Comparison of ENCODE assay signal across 8 mouse cellular contexts in the genomic region with DNA sequence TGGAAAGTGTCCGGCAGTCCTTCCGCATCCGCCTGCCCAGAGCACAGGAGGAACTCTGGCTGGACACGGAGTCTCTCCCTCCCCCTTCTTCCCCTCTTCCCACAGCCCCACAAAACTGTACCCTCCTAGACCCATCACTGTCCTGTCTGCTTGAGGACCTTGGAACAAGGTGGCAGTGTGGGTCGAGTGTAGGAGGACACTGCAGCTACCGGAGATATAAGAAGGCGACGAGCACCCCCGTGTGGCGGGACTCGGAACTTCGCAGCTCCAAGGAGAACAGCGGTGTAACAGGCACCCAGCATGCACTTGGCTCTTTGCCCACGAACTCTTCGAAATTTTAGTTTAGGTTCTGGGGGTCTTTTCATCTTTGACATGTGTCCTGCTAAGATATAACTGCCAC. TPM values are rescaled to one million over a fixed set of nuclear protein-coding genes. Genes with fewer than 3 reads are reported as not detected.
A peak's percentile ranks its signal among the peaks of the same experiment; 100 is the strongest.
DNase-seq lines count a peak whose midpoint lies in the region; ATAC-seq and TF ChIP-seq lines count a peak whose summit lies in the region.

No protein-coding gene starts in this region.

- in situ Hi-C loops in CH12.LX (cut with MboI; ENCODE audit: low pct_ligation_motif_present, low pct_unique_long_range_greater_than_20kb, low sequenced_read_pairs): loop anchor here (5.0 to 25.0 kb wide), 2 partner anchors 37 to 337 kb away; partner anchors contain the start of gene Hbq1b

- peak; percentile 90 to 99 for TF ChIP-seq CTCF in CH12.LX (conservative IDR thresholded peaks at IDR 0.05 in 1 of 2, IDR thresholded peaks at IDR 0.05 in 1 of 2; ENCODE audit: low read depth in 2 of 2, low read length in 2 of 2)
- peak; percentile 96 for TF ChIP-seq CTCF in liver, postnatal 0 days (IDR thresholded peaks at IDR 0.05; ENCODE audit: low read depth)
- peak; percentile 97 for TF ChIP-seq CTCF in testis, adult 2 months (IDR thresholded peaks at IDR 0.05; ENCODE audit: control insufficient read depth, insufficient read depth, insufficient replicate concordance, low read depth, low read length)

- peak; percentile 88 for ATAC-seq in forebrain, embryonic 13.5 days
- peak; percentile 89 for ATAC-seq in liver, postnatal 0 days
- ATAC-seq in neural tube, embryonic 13.5 days (ENCODE audit: low read depth): peak; percentile 90

- TF ChIP-seq POLR2A in CH12.LX (IDR thresholded peaks at IDR 0.05; ENCODE audit: low read depth, low read length): peak; percentile 41; the same call in 1 of the 2 replicates
- TF ChIP-seq POLR2A in testis, adult 2 months (IDR thresholded peaks at IDR 0.05; ENCODE audit: control insufficient read depth, low read depth, low read length): no peak

- H3K4me1 ChIP-seq in CH12.LX (ENCODE audit: control insufficient read depth in 1 of 2, insufficient read depth in 2 of 2): peaks cover 3 to 17% of the 10 kb centered on the region in 2 experiments; a peak in 3 of 4 replicates
- no peaks in the 10 kb centered on the region for H3K4me1 ChIP-seq in forebrain, embryonic 13.5 days
- 0 out of 2 replicates have a peak, but pooled peaks cover 3% of the 10 kb centered on the region for H3K4me1 ChIP-seq in liver, postnatal 0 days (ENCODE audit: insufficient read depth)
- peaks cover 3% of the 10 kb centered on the region for H3K4me1 ChIP-seq in neural tube, embryonic 13.5 days (replicated peaks)
- peaks cover 4% of the 10 kb centered on the region; the same call in 1 of the 2 replicates for H3K4me1 ChIP-seq in testis, adult 2 months (ENCODE audit: control insufficient read depth, insufficient read depth, low read length)

- peak overlapping the region; percentile 15 to 58 (median 33) for H3K4me3 ChIP-seq in CH12.LX (replicated peaks in 1 of 3; ENCODE audit: low read depth in 2 of 3, low read length in 2 of 3, poor library complexity in 1 of 3)
- no peak overlapping the region for H3K4me3 ChIP-seq in forebrain, embryonic 13.5 days
- H3K4me3 ChIP-seq in liver, postnatal 0 days (ENCODE audit: low read depth, low read length): peak overlapping the region; percentile 26; the same call in 1 of the 2 replicates
- H3K4me3 ChIP-seq in neural tube, embryonic 13.5 days: no peak overlapping the region
- peak overlapping the region; percentile 69 for H3K4me3 ChIP-seq in testis, adult 2 months (ENCODE audit: control insufficient read depth, low read depth, low read length)

- peak; percentile 31; the same call in 1 of the 2 replicates for TF ChIP-seq EP300 in CH12.LX (IDR thresholded peaks at IDR 0.05; ENCODE audit: low read length)
- TF ChIP-seq EP300 in liver, postnatal 0 days (IDR thresholded peaks at IDR 0.05; ENCODE audit: low read depth): no peak

- TF ChIP-seq RAD21 in CH12.LX (IDR thresholded peaks at IDR 0.05; ENCODE audit: low read depth, low read length): peak; percentile 94

- dilution Hi-C loops in CH12.LX (cut with MboI; ENCODE audit: extremely low pct_ligation_motif_present, extremely low pct_unique_long_range_greater_than_20kb, low sequenced_read_pairs): no loop called here

- H3K27me3 ChIP-seq in CH12.LX (replicated peaks): peaks cover 15% of the 10 kb centered on the region
- H3K27me3 ChIP-seq in forebrain, embryonic 13.5 days: no peaks in the 10 kb centered on the region
- H3K27me3 ChIP-seq in liver, postnatal 0 days (ENCODE audit: insufficient read depth, low read length): peaks cover 4% of the 10 kb centered on the region; the same call in 1 of the 2 replicates
- H3K27me3 ChIP-seq in neural tube, embryonic 13.5 days: no peaks in the 10 kb centered on the region
- no peaks in the 10 kb centered on the region for H3K27me3 ChIP-seq in testis, adult 2 months (ENCODE audit: control insufficient read depth, insufficient read depth, low read length)

- H3K79me2 ChIP-seq in CH12.LX (replicated peaks; ENCODE audit: control insufficient read depth, extremely low read depth, insufficient read depth, poor library complexity, severe bottlenecking): no peaks in the 10 kb centered on the region

- peak overlapping the region; percentile 96 for H3K4me2 ChIP-seq in CH12.LX (ENCODE audit: insufficient read depth, low read depth, poor library complexity, severe bottlenecking)
- peak overlapping the region; percentile 29 for H3K4me2 ChIP-seq in forebrain, embryonic 13.5 days
- H3K4me2 ChIP-seq in liver, postnatal 0 days (ENCODE audit: low read depth, low read length): peak overlapping the region; percentile 63
- peak overlapping the region; percentile 37 for H3K4me2 ChIP-seq in neural tube, embryonic 13.5 days

- H3K9me3 ChIP-seq in CH12.LX (replicated peaks; ENCODE audit: low read length): no peaks in the 10 kb centered on the region
- no peaks in the 10 kb centered on the region for H3K9me3 ChIP-seq in forebrain, embryonic 13.5 days (replicated peaks)
- no peaks in the 10 kb centered on the region for H3K9me3 ChIP-seq in liver, postnatal 0 days (ENCODE audit: low read length)
- H3K9me3 ChIP-seq in neural tube, embryonic 13.5 days: no peaks in the 10 kb centered on the region

- 13% methylated on average over 15 of the region's 15 CpGs for WGBS in forebrain, embryonic 13.5 days
- WGBS in liver, postnatal 0 days (ENCODE audit: insufficient replicate concordance): 6% methylated on average over 15 of the region's 15 CpGs
- WGBS in neural tube, embryonic 13.5 days: 8% methylated on average over 15 of the region's 15 CpGs

- H3K27ac ChIP-seq in CH12.LX (ENCODE audit: insufficient read depth, low read depth): no peak overlapping the region
- no peak overlapping the region for H3K27ac ChIP-seq in forebrain, embryonic 13.5 days
- H3K27ac ChIP-seq in liver, postnatal 0 days (ENCODE audit: low read depth): no peak overlapping the region
- H3K27ac ChIP-seq in neural tube, embryonic 13.5 days (replicated peaks): no peak overlapping the region
- no peak overlapping the region for H3K27ac ChIP-seq in testis, adult 2 months (ENCODE audit: control insufficient read depth, insufficient read depth, low read depth, low read length)

- intact Hi-C loops in heart, postnatal 10 days (cut with DNase I): no loop called here

- H3K9ac ChIP-seq in CH12.LX (ENCODE audit: insufficient read depth, low read depth): peak overlapping the region; percentile 64
- no peak overlapping the region for H3K9ac ChIP-seq in forebrain, embryonic 13.5 days
- H3K9ac ChIP-seq in liver, postnatal 0 days (replicated peaks): 0 out of 2 replicates have a peak overlapping the region, but pooled peaks have one; percentile 22
- H3K9ac ChIP-seq in neural tube, embryonic 13.5 days: no peak overlapping the region

- H3K36me3 ChIP-seq in CH12.LX (replicated peaks in 1 of 2; ENCODE audit: control insufficient read depth in 1 of 2, insufficient read depth in 1 of 2, low read length in 1 of 2): no peaks in the 10 kb centered on the region
- H3K36me3 ChIP-seq in forebrain, embryonic 13.5 days (ENCODE audit: poor library complexity, severe bottlenecking): no peaks in the 10 kb centered on the region
- no peaks in the 10 kb centered on the region for H3K36me3 ChIP-seq in liver, postnatal 0 days (replicated peaks; ENCODE audit: insufficient read depth, low read length)
- no peaks in the 10 kb centered on the region for H3K36me3 ChIP-seq in neural tube, embryonic 13.5 days
- H3K36me3 ChIP-seq in testis, adult 2 months (ENCODE audit: control insufficient read depth, insufficient read depth, low read length): no peaks in the 10 kb centered on the region

- peak; percentile 94 for DNase-seq in CH12.LX (ENCODE audit: extremely low read depth)
- DNase-seq in c-Kit-positive CD71-positive TER-119-positive erythroid progenitor cells, embryonic 14.5 days (ENCODE audit: low spot score): peak; percentile 75
- DNase-seq in heart, postnatal 10 days: peak; percentile 89 to 93
- DNase-seq in kidney, postnatal 4 days: peak; percentile 95
- DNase-seq in liver, postnatal 0 days: peak; percentile 93

RNA-seq across cellular contexts. Expression of gene Sh3pxd2b, which starts 23.0 kb away (rescaled TPM):
- total RNA-seq in CH12.LX (2012; rRNA removed) (5.3 and 6.7 TPM in 2 replicates), CH12.LX (2014; rRNA removed) (1.7 and 2.4 TPM in 2 replicates)
- 11.3 and 13.2 TPM in 2 replicates for polyA plus RNA-seq in CH12.LX (2012; ENCODE audit: insufficient read length, low read depth)
- polyA plus RNA-seq in forebrain, embryonic 13.5 days (2015; fragmentation: Nextera tagmentation; extraction: Ambion mirVana): 15.7 and 18.6 TPM in 2 replicates
- 10 to 100 TPM; 27.6 to 29.6 TPM for total RNA-seq in heart, postnatal 10 days (2021)
- 0.49 and 0.79 TPM in 2 replicates for polyA plus RNA-seq in liver, postnatal 0 days (2015; fragmentation: Nextera tagmentation; extraction: Ambion mirVana)
- polyA plus RNA-seq in neural tube, embryonic 13.5 days (2015; fragmentation: Nextera tagmentation; extraction: Ambion mirVana): 20.0 and 20.2 TPM in 2 replicates
- 0.37 and 0.48 TPM in 2 replicates for polyA plus RNA-seq in testis, adult 2 months (2012; rRNA removed)

RNA-seq across cellular contexts. Expression of gene Hbq1a, which starts 24.7 kb away (rescaled TPM):
- not detected in 2 replicates for total RNA-seq in CH12.LX (2012; rRNA removed)
- total RNA-seq in CH12.LX (2014; rRNA removed): not detected in 2 replicates
- not detected in 2 replicates for polyA plus RNA-seq in CH12.LX (2012; ENCODE audit: insufficient read length, low read depth)
- 0.65 and 0.86 TPM in 2 replicates for polyA plus RNA-seq in forebrain, embryonic 13.5 days (2015; fragmentation: Nextera tagmentation; extraction: Ambion mirVana)
- total RNA-seq in heart, postnatal 10 days (2021): not detected
- 3.0 and 4.4 TPM in 2 replicates for polyA plus RNA-seq in liver, postnatal 0 days (2015; fragmentation: Nextera tagmentation; extraction: Ambion mirVana)
- 1.4 and 1.8 TPM in 2 replicates for polyA plus RNA-seq in neural tube, embryonic 13.5 days (2015; fragmentation: Nextera tagmentation; extraction: Ambion mirVana)
- not detected in 2 replicates for polyA plus RNA-seq in testis, adult 2 months (2012; rRNA removed)

RNA-seq across cellular contexts. Expression of gene Hba-a2, which starts 28.3 kb away (rescaled TPM):
- total RNA-seq in CH12.LX (2012; rRNA removed) (2.6 and 4.6 TPM in 2 replicates), CH12.LX (2014; rRNA removed) (2.9 and 3.1 TPM in 2 replicates)
- 10.3 and 13.3 TPM in 2 replicates for polyA plus RNA-seq in CH12.LX (2012; ENCODE audit: insufficient read length, low read depth)
- 5,794 and 5,805 TPM in 2 replicates for polyA plus RNA-seq in forebrain, embryonic 13.5 days (2015; fragmentation: Nextera tagmentation; extraction: Ambion mirVana)
- total RNA-seq in heart, postnatal 10 days (2021): 1,000 to 10,000 TPM; 3,875 to 8,514 TPM
- 64,656 and 66,091 TPM in 2 replicates for polyA plus RNA-seq in liver, postnatal 0 days (2015; fragmentation: Nextera tagmentation; extraction: Ambion mirVana)
- 5,548 and 5,687 TPM in 2 replicates for polyA plus RNA-seq in neural tube, embryonic 13.5 days (2015; fragmentation: Nextera tagmentation; extraction: Ambion mirVana)
- polyA plus RNA-seq in testis, adult 2 months (2012; rRNA removed): 88.0 and 93.8 TPM in 2 replicates

RNA-seq across cellular contexts. Expression of gene Hbq1b, which starts 37.8 kb away (rescaled TPM):
- not detected in 2 replicates for total RNA-seq in CH12.LX (2012; rRNA removed)
- total RNA-seq in CH12.LX (2014; rRNA removed): not detected in 2 replicates
- not detected in 2 replicates for polyA plus RNA-seq in CH12.LX (2012; ENCODE audit: insufficient read length, low read depth)
- polyA plus RNA-seq in forebrain, embryonic 13.5 days (2015; fragmentation: Nextera tagmentation; extraction: Ambion mirVana): 1.2 and 1.7 TPM in 2 replicates
- 1 to 10 TPM in 1 of 2 experiments, not detected in 1; 1.0 TPM for total RNA-seq in heart, postnatal 10 days (2021)
- 70.9 and 75.1 TPM in 2 replicates for polyA plus RNA-seq in liver, postnatal 0 days (2015; fragmentation: Nextera tagmentation; extraction: Ambion mirVana)
- polyA plus RNA-seq in neural tube, embryonic 13.5 days (2015; fragmentation: Nextera tagmentation; extraction: Ambion mirVana): 2.0 and 3.0 TPM in 2 replicates
- polyA plus RNA-seq in testis, adult 2 months (2012; rRNA removed): not detected in 2 replicates

RNA-seq across cellular contexts. Expression of gene Hba-a1, which starts 41.3 kb away (rescaled TPM):
- 1.9 and 4.9 TPM in 2 replicates for total RNA-seq in CH12.LX (2012; rRNA removed)
- 4.1 and 5.2 TPM in 2 replicates for total RNA-seq in CH12.LX (2014; rRNA removed)
- 3.3 and 4.7 TPM in 2 replicates for polyA plus RNA-seq in CH12.LX (2012; ENCODE audit: insufficient read length, low read depth)
- polyA plus RNA-seq in forebrain, embryonic 13.5 days (2015; fragmentation: Nextera tagmentation; extraction: Ambion mirVana): 2,413 and 2,442 TPM in 2 replicates
- total RNA-seq in heart, postnatal 10 days (2021): 1,000 to 10,000 TPM; 4,155 to 9,193 TPM
- 32,136 and 32,798 TPM in 2 replicates for polyA plus RNA-seq in liver, postnatal 0 days (2015; fragmentation: Nextera tagmentation; extraction: Ambion mirVana)
- 2,421 and 2,557 TPM in 2 replicates for polyA plus RNA-seq in neural tube, embryonic 13.5 days (2015; fragmentation: Nextera tagmentation; extraction: Ambion mirVana)
- 39.8 and 41.7 TPM in 2 replicates for polyA plus RNA-seq in testis, adult 2 months (2012; rRNA removed)

Comparison
In these comparisons a context has a peak if more than half of its experiments do, and no peak if none do; other contexts are left out.
1. H3K4me2 ChIP-seq: peak in every context shown above with its lines; median percentile 96 in CH12.LX; 63 in liver, postnatal 0 days; 37 in neural tube, embryonic 13.5 days; 29 in forebrain, embryonic 13.5 days.
2. H3K4me3 ChIP-seq: peak in CH12.LX (3 of 3), liver, postnatal 0 days (single experiment) and testis, adult 2 months (single experiment); none in forebrain, embryonic 13.5 days (single experiment) and neural tube, embryonic 13.5 days (single experiment).
3. H3K9ac ChIP-seq: peak in CH12.LX (single experiment) and liver, postnatal 0 days (single experiment); none in forebrain, embryonic 13.5 days (single experiment) and neural tube, embryonic 13.5 days (single experiment).
4. RNA of gene Hba-a2, which starts 28.3 kb away (polyA plus RNA-seq): 64,656 to 66,091 TPM in liver, postnatal 0 days, 5,794 to 5,805 TPM in forebrain, embryonic 13.5 days and 5,548 to 5,687 TPM in neural tube, embryonic 13.5 days; 88.0 to 93.8 TPM in testis, adult 2 months and 10.3 to 13.3 TPM in CH12.LX; every median in the first group is over 10 times any median in the second.
5. Peak in every context shown above with its lines, with median percentiles within 50 percentile points of each other: DNase-seq, CTCF ChIP-seq and ATAC-seq.